Mouse (Mus musculus) CH12F3 (cell line): ENCODE results near the gene 2310050C09Rik.

ENCODE experiments used
- in situ Hi-C: fragments of 300-500 bp; cut with MboI; formaldehyde crosslinking; loops from 2 replicates; pipeline ENCODE4 v1.14.3; 2020; ENCODE audit warnings: low sequenced_read_pairs

The 2310050C09Rik gene

DNA sequence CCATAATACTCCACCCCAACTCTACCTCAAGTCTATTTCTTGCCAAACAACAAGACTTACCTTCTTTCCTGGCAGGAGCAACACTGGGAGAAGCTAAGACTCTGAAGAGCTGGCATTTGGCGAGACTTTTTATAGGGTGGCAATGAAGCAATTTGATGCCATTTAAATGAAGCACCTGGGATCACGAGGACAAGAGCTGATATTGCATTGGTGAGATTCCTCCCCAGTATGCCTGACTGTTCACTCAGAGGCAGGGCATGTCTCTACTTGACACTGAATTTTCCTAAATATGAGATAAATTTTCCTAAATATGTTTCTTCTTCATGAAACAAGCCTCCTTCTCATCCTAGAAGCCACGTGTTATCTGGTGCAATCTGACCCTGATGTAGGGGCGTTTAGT, at the start of gene 2310050C09Rik:
2310050C09Rik (minus strand) TSS at position 101 of the 400 bp plus-strand sequence.
- in situ Hi-C loops, result no loop called here

DNA sequence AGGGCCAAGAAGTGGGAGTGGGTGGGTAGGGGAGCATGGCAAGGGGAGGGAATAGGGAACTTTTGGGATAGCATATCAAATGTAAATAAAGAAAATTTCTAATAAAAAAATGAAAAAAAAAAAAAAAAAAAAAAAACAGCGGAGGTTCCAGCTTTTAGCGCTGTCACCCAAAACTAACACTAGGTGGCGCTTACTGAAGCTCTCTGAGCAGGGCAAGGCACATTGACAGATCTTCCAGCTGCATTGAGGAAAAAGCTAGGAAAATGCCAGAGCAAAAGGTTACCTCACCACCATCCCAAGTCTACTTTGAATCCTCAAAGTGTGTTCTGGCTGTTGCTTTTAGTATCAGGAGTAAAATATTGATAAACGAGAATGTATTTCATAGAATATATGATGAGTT, 37.6 kb upstream of the 2310050C09Rik start:
- in situ Hi-C loops, result no loop called here

- in situ Hi-C loops, result no loop called here
These were observed 35.2 kb upstream of the 2310050C09Rik start for GRCm38 (mm10) chr3:92905182-92905581.

- in situ Hi-C loops, result no loop called here
These were observed 33.6 kb upstream of the 2310050C09Rik start for GRCm38 (mm10) chr3:92903640-92904039.

DNA sequence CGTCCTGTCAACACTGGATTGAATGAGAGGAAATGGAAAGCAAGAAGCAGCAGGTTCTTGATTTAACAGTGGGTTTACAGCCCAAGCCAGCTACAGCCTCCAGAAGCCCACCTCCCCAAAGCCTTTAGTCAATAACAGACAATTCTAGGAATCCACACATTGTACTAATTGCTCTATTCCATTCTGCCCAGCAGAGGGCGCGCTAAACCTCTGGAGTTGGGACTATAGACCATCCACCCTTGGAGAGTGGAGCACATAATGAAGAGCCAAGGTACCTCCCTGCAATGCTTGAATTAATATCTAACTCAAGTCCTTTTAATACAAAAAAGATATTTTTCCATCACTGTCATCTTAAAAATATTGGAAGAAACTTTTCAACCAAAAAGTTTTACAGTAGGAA, 33.0 kb upstream of the 2310050C09Rik start:
- in situ Hi-C loops, result no loop called here

GRCm38 (mm10) chr3:92894489-92894888, 24.5 kb upstream of the 2310050C09Rik start:
- in situ Hi-C loops, result no loop called here

GRCm38 (mm10) chr3:92894063-92894462, 24.0 kb upstream of the 2310050C09Rik start:
- in situ Hi-C loops, result no loop called here

GRCm38 (mm10) chr3:92874180-92874579, 4.2 kb upstream of the 2310050C09Rik start:
- in situ Hi-C loops, result no loop called here

DNA sequence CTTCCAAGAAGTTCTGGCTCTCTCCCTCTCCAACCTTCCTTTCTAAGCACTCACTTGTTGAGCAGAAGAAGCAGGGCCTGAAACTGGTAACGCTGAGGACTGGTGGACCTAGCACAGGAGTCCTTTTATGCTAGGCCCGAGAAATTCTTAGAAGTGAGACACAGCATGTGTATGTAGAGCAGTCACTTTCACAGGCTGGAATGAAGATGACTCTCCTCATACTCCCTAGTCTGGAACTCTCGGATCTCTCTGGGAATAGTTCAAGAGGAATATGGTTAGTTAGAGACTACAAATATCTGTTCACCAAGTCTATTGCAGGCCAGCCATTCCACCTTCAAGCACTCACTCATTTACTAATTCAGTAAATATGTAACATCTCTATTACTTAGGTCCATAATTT, 18.8 kb downstream of the 2310050C09Rik start, which contains the start of gene Lce1l:
Lce1l (minus strand) TSS at position 101 of the 400 bp plus-strand sequence.
- in situ Hi-C loops, result no loop called here

DNA sequence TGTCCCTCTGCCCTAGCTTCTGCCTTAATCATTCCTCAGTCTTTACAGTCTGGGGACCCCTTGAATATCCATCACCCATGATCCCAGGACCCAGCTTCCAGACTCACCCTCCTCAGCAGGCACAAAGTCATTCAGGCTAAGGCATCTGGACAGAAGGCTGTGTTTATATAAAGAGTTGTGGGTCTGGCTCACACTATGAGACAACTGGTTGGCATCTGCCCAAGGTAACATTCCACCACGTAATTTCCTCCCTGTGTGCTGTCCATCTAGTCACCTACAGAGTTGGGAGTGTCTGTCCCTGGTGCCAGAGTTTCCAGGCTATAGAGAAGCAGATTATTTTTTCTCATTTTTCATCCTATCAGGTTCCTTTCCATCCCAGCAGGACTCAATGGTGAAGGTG, 42.9 kb downstream of the 2310050C09Rik start, which contains the start of gene Kprp:
Kprp (minus strand) TSS at position 140 of the 400 bp plus-strand sequence.
- in situ Hi-C loops, result no loop called here

- in situ Hi-C loops, result no loop called here
These were observed 44.2 kb downstream of the 2310050C09Rik start for GRCm38 (mm10) chr3:92825808-92826207.
